Mouse (Mus musculus): ENCODE measurements around the gene Pmch.

Pmch gene

DNA sequence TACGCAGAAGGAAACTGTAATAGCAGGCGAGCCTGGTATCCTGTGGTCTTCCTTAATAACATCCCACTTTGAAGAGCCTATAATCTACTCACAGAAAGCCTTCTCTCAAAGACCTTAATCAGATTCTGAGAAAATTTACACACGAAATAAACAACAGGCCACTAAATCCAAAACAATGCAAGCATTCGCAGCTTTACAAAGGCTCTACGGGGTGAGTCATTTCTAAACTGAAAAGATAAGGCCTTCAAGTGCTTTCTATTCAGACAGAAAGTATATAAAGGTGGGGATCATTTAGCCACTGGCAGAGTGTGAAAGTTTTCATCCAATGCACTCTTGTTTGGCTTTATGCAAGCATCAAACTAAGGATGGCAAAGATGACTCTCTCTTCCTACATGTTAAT lies at the start of gene Pmch:
Pmch (plus strand) TSS at position 301 of the 400 bp plus-strand sequence.
- no peak for DNase-seq

GRCm38 (mm10) chr10:88044297-88044696 lies 46.6 kb upstream of the Pmch start:
- DNase-seq, result no peak

GRCm38 (mm10) chr10:88046098-88046771 lies 44.6 kb upstream of the Pmch start:
- DNase-seq, result no peak

- DNase-seq, result no peak
These were observed 36.5 kb upstream of the Pmch start for GRCm38 (mm10) chr10:88054233-88054985.

- no peak for DNase-seq
These were observed 33.8 kb upstream of the Pmch start for GRCm38 (mm10) chr10:88056950-88057649.

GRCm38 (mm10) chr10:88063436-88063835 lies 27.4 kb upstream of the Pmch start:
- DNase-seq, result no peak

DNA sequence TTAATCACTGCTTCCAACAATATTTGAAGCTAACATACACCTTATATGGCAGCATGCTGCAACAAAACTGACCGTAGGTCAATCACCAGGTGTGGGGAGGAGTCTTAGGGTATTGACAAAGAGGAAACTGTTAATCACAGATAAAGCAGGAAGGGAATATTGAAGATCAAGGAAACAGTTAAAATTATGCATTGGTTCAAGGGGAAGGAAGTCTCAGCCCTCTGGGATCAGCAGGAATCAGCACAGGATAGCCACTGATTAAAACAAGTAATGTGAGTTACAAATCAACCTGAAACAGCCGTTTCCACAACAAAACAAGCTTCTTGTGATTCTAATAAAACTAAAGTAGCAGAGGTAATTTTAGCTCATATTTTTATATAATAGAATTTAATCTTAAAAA lies 26.0 kb upstream of the Pmch start:
- no peak for DNase-seq

DNA sequence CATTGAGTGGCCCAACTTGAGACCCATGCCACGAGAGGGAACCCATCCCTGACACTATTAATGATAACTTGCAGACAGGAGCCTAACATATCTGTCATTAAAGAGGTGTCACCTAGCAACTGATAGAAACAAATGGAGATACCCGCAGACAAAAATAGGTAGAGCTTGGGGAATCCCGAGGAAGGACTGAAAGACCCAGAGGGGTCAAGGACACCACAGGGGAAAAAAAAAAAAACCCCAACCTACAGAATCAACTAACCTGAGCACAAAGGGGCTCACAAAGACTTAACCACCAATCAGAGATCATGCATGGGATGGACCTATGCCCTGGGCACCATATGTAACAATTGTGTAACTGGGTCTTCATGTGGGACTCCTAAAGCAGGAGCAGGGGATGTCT lies 23.5 kb upstream of the Pmch start:
- no peak for DNase-seq

GRCm38 (mm10) chr10:88106169-88106568 lies 15.3 kb downstream of the Pmch start:
- DNase-seq, result no peak

DNA sequence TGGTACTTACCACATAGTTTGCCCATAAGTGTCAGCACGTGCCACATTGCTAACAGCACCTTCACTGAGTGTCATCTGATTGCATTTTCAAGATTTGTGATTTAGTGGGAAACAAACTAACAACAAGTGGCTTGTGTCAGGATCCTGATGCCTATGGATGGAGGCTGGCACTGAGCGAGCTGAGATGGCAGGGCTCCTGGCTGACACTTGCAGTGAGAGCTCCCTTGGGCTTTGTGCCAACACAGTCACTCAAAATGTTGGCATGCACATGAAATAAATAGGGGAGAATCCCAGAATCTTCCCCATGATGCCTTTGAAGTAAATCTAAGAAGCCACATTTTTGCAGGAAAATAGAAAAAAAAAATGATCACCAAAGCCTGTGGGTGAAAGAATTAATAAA lies 22.4 kb downstream of the Pmch start:
- no peak for DNase-seq

GRCm38 (mm10) chr10:88119721-88120120 lies 28.8 kb downstream of the Pmch start:
- no peak for DNase-seq

- DNase-seq, result no peak
These were observed 44.8 kb downstream of the Pmch start for GRCm38 (mm10) chr10:88135630-88136029.
